Mouse (Mus musculus): ENCODE results near the gene Nyap2.

Gene Nyap2

DNA sequence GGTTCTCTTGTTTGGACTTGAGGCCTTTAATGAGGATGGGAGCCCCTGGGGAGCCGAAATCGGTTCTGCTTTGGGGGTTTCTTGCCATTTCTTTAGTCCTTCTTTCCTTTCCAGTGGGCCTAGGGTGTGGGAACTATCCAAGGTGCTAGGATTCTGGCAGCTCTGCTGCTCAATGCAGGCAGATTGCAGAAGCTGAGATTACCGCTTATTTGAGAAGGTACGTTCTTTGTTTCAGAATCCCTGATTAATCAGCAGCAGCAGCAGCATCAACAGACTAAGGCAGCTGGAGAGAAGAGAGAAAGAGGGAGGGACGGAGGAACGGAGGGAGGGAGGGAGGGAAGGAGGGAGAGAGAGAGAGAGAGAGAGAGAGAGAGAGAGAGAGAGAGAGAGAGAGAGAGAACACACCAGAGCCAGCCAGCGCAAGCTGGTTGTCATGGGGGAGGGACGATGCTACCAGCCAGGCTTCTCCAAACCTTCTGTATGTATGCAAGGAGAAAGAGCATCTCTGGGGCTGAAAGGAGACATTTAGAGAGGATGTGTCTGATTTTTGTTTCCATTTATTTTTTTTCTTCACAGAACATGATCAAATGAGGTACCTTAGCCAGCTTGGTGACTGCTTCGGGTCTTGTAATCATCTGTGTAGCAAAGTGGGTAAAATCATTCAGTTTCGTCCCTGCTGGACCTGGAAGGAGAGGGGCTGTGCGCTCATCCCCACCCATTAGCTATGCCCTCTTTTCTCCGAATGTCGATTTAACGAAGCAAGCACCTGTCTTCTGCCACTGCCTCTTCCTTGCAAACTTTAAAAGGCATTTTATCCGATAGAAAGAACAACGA lies at the start of gene Nyap2:
Gene Nyap2, plus strand, starts transcription at position 120 of the 834 bp plus-strand sequence.
- DNase-seq (ENCODE audit: low spot score), result peak; percentile 15

GRCm38 (mm10) chr1:81042907-81043868 lies 33.6 kb upstream of the Nyap2 start:
- no peak for DNase-seq (ENCODE audit: low spot score)

DNA sequence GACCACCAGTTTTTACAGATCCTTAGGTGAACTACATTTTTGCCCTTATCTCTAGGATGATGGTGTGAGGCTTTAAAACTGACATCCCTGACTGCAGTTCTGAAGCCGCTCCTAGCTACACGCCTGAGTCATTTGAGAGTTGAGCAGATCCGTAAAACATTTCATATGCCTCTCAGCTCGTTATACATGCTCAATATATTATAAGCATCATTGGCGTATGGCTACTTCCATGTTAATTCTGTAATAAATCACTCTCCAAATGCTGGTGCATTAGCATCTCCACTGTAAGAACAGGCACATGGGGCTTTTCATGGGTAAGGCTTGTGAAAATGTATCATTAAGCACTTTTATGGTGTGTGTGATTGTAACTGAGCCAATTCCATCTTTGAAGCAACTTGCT lies 18.4 kb upstream of the Nyap2 start:
- no peak for DNase-seq (ENCODE audit: low spot score)

DNA sequence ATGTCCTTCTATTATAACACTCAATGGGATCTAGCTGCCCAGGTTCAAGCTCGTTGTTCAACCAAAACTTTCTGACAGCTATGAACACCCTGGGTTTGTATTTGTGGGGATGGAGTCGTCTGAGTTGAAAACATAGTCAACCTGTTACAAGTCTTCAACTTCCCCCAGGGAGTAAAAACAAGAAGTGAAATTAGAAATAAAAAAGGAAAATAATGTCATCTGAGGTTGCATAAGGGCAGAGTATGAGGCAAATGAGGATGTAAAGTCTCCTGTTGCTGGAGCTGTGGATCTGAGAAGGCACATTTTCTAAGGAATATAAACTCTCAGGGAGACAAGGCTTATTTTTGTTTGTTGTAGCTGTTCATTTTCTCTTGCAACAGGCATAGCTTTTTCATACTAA lies 17.9 kb upstream of the Nyap2 start:
- no peak for DNase-seq (ENCODE audit: low spot score)

DNA sequence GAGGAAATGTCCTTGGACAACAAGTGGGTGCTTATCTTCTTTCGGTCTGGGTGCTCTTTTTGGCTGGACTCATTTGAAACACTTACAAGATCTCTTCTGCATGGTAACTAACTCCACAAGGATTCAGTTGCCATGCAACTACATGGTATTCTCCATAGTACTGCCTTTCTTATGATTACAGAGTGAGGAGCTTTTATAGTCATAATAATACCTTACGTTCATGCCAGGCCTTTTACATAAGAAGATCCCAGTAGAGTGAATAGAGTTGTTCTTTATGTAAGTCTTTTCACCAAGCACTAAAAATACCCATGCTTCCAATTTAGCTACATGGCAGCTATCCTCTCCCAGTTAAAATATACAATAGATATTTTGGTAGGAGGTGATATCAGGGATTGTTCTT lies 13.9 kb upstream of the Nyap2 start:
- no peak for DNase-seq (ENCODE audit: low spot score)

DNA sequence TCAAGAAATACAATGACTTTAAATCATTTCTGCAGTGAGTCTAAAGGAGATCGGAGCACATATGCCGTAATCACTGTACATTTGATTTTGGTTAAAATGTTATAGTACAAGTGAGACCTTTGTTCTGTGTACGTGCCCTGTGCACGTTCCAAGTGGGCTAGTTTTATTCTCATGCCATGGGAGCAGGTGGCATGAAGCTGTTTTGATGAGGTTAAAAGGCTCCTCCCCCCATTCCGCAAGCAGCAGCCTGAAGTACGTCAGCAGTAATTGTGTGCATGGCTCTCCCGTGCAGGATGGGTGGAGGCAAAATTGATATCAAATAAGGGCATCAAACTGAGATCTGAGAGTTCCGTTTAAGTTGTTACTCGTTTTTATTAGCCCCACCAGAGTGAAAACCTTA lies 491 bp upstream of the Nyap2 start:
- DNase-seq (ENCODE audit: low spot score), result no peak

GRCm38 (mm10) chr1:81077665-81078314 lies 1.0 kb downstream of the Nyap2 start:
- DNase-seq (ENCODE audit: low spot score), result no peak

GRCm38 (mm10) chr1:81087485-81087884 lies 10.7 kb downstream of the Nyap2 start:
- DNase-seq (ENCODE audit: low spot score), result no peak

DNA sequence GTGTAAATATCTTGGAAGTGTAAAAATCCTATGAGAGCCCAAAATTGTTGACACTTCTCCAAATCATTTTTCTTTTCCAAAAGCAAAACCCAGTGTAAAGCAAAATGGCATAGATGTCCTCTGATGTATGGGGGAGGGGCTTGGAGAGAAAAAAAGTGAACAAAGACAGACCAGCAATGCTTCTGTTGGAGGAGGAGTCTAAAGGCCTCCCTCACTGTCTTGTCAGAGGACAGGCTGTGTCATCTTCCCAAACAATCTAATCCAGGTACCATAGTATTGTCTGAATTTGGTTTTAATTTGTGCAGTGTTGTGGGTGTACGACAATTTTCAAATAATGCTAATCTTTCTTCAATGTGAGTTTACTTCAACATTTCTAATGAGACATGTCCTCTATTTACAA lies 13.7 kb downstream of the Nyap2 start:
- DNase-seq (ENCODE audit: low spot score), result no peak

DNA sequence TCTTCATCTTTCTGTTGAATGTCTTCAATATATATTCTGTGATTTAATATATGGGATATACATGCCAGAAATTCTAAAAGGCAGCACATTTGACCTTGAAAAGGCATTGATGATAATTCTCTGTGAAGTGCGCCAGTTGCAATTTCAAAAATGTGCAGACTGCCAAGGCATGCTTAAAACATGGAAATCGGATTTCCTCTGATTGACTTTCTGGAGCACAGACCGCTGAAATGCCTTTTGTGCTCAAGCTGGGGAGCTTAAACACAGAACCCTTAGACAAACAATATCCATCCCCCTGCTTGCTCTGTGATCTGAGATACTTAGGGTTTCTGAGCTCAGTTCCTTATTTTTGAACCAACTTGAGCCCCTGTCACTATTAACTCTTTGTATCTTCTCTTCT lies 14.2 kb downstream of the Nyap2 start:
- no peak for DNase-seq (ENCODE audit: low spot score)

DNA sequence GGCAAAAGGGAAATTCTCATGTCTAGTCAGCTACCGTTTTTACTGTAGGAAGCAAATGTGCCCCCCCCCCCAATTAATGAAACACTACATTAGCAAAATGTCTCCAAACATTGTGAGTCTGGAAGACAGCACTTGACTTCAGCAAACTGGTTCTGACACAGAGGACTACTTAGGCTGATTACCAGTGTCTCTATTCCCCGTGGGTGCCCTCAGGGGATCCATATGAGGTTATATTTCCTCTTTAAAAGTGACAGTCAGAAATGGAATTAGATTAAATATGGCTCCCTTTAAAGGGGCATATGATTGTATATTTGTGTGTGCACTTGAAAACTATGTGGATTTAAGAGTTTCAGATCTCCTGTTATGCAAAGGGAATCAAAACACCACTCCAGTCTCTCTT lies 15.3 kb downstream of the Nyap2 start:
- no peak for DNase-seq (ENCODE audit: low spot score)

- no peak for DNase-seq (ENCODE audit: low spot score)
Measured at GRCm38 (mm10) chr1:81092886-81093285, 16.1 kb downstream of the Nyap2 start.

DNA sequence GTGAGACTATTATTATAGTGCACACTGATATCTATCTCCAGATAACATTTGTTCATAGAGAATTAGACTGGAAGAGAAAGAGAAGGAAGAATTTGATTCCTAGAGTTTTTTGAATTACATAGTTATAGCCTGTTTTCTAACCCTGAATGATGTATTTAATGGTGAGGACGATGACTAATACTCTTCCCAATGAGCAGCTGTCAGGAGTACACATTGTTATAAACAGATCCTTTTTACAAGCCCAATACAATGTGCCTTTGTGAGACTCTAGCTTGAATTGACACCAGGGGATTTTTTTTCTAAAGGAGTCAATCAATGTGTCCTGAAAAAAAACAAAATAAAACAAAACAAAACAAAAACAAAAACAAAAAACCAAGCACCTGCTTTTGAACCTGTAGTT lies 22.2 kb downstream of the Nyap2 start:
- no peak for DNase-seq (ENCODE audit: low spot score)

GRCm38 (mm10) chr1:81101749-81102148 lies 25.0 kb downstream of the Nyap2 start:
- DNase-seq (ENCODE audit: low spot score), result no peak

- no peak for DNase-seq (ENCODE audit: low spot score)
Measured at GRCm38 (mm10) chr1:81119732-81120131, 43.0 kb downstream of the Nyap2 start.

GRCm38 (mm10) chr1:81132007-81132712 lies 55.4 kb downstream of the Nyap2 start:
- no peak for DNase-seq (ENCODE audit: low spot score)

- DNase-seq (ENCODE audit: low spot score), result no peak
Measured at GRCm38 (mm10) chr1:81143855-81144254, 67.1 kb downstream of the Nyap2 start.

DNA sequence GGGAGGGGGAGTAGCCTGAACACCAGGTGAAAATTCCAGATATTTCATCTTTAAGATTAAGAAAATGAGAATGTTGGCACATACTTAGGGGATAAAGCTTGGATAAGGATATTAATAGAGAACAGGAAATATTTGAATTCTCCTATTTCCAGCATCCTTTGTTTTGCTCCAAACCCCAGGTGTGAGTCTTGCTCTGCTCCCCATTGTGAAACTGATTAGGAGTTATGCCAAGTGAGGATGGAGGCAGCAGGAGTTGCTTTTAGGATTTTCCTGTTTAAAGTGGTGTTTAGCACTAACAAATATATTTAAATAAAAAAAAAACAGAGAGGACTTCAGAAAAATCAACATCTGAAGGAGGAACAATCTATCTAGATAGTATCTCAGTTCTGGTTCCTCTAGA lies 68.8 kb downstream of the Nyap2 start:
- no peak for DNase-seq (ENCODE audit: low spot score)

DNA sequence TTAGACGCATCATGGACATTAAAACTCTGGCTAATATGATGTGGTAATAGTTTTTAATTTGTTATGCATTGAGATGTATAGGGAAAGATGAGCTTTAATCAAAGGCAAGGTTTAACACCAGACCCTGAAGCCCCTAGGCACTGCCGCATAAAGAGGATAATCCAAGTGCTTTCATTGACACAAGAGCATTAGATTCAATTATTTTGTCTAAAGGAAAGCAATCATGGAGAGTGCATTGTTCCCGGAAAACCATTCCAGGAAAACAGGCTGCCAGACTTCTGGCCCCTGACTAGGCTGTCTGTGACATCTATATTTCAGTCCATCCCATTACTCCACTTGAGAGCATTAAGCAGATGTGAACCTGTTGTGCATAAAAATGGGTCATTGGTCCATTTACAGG lies 92.5 kb downstream of the Nyap2 start:
- no peak for DNase-seq (ENCODE audit: low spot score)

GRCm38 (mm10) chr1:81172703-81173102 lies 96.0 kb downstream of the Nyap2 start:
- no peak for DNase-seq (ENCODE audit: low spot score)

DNA sequence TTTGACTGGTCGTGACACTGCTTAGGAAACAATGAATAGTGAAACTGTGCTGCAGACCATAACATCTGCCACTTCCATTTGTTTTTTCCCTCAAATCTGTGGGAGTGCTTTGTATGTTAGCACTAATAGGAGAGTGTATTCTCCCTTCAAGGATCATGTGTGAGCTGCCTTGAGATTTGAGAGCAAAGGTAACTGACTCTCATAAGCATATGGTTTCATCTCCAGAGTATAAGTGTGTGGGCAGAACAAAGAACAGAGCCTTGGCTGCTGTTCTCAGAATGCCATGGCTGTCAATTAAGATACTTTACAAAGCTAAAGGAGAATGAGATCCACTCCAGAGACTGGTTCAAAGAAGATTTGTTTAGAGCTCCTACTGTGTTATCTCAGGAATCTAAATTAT lies 96.6 kb downstream of the Nyap2 start:
- no peak for DNase-seq (ENCODE audit: low spot score)

DNA sequence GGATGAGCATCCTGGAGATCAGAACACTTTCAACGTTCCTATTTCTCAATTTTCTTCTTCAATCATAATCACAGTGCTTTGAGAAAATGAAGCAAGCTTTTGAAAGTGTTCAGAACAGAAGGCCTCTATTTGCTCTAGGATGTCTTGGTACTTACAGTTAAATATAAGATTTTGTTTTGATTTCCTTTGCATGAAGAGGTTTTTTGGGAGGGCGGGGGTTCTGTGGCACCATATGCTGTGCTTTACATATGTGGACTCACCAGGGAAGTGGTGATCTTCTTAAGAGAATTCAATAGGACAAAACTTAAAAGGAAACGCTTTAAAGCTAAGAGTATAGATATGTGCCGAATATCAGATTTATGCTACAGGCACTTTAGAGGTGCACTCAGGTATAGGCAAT lies 103.0 kb downstream of the Nyap2 start:
- DNase-seq (ENCODE audit: low spot score), result no peak
